In genomic region chr17:34031465-34032173, GRCm38 (mm10) we compare ENCODE assay signal across 1 mouse cellular context.
TF ChIP-seq lines count a peak whose summit lies in the region.

Gene Slc39a7, minus strand, starts transcription at chr17:34031682.
Gene Rxrb, plus strand, starts transcription at chr17:34031812.

TF ChIP-seq in CH12.LX, 34 proteins besides CTCF, POLR2A, EP300 and RAD21 (continued from another document):
- peak; percentile 83 for TF ChIP-seq MXI1 (IDR thresholded peaks at IDR 0.05; ENCODE audit: low read depth, low read length)
- peak; percentile 83 for TF ChIP-seq ZMIZ1 (IDR thresholded peaks at IDR 0.05; ENCODE audit: low read depth, low read length)
- TF ChIP-seq ELF1 (IDR thresholded peaks at IDR 0.05; ENCODE audit: low read depth, low read length), result peak; percentile 91
- TF ChIP-seq ZC3H11A (IDR thresholded peaks at IDR 0.05; ENCODE audit: low read depth, low read length), result no peak
- peak; percentile 74; the same call in 1 of the 2 replicates for TF ChIP-seq SIN3A (IDR thresholded peaks at IDR 0.05; ENCODE audit: low read length)
- no peak for TF ChIP-seq USF1 (IDR thresholded peaks at IDR 0.05; ENCODE audit: low read depth, low read length)
- no peak for TF ChIP-seq JUND (conservative IDR thresholded peaks at IDR 0.05; ENCODE audit: low read depth, low read length)
- TF ChIP-seq NELFE (IDR thresholded peaks at IDR 0.05; ENCODE audit: low read depth, low read length), result peak; percentile 85
- TF ChIP-seq POLR2AphosphoS2 (IDR thresholded peaks at IDR 0.05; ENCODE audit: low read depth, low read length), result peak; percentile 53; the same call in 1 of the 2 replicates
- TF ChIP-seq MAFK (IDR thresholded peaks at IDR 0.05; ENCODE audit: insufficient replicate concordance, low read length), result no peak
- TF ChIP-seq SMC3 (IDR thresholded peaks at IDR 0.05; ENCODE audit: low read depth, low read length), result no peak
- TF ChIP-seq GABPA (IDR thresholded peaks at IDR 0.05; ENCODE audit: insufficient replicate concordance, low read depth, low read length), result peak; percentile 22; the same call in 1 of the 2 replicates
- 0 out of 2 replicates have a peak, but pooled peaks have one; percentile 39 for TF ChIP-seq MAX (IDR thresholded peaks at IDR 0.05; ENCODE audit: low read length)
- no peak; the same call in 1 of the 2 replicates for TF ChIP-seq CHD1 (IDR thresholded peaks at IDR 0.05; ENCODE audit: low read depth, low read length)
- peak; percentile 61; the same call in 1 of the 2 replicates for TF ChIP-seq MEF2A (IDR thresholded peaks at IDR 0.05; ENCODE audit: borderline replicate concordance, low read depth, low read length)
